Mouse (Mus musculus): ENCODE measurements around the gene Cryzl2. TPM values are rescaled to one million over a fixed set of nuclear protein-coding genes. Genes with fewer than 3 reads are reported as not detected.

Gene Cryzl2
- polyA plus RNA-seq, 1 experiment from 2014 or later = 10.3 TPM

DNA sequence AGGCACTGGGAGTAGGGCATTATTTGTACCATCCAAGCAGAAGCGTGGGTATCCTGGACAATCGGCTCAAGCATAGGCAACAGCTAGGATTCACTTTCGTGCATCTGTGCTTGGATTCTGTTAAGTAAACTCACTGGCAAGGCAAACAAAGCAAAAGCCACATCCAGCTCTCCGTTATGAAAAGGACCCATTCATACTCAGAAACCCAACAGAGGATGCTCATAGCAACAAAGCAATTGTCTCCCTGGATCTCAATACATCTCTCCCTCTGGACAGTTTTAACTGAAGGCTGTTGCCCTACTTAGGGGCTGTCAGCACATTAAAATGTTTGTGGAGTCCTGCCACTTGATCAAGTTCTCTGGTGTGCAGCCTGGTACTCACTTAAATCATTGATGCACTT is 11.2 kb upstream of the Cryzl2 start:
- H3K4me3 ChIP-seq (ENCODE audit: low read depth, low read length) = no peak overlapping the region
- H3K9me3 ChIP-seq (replicated peaks; ENCODE audit: control insufficient read depth, low read length) = no peaks in the 10 kb centered on the region
- H3K27me3 ChIP-seq (ENCODE audit: control insufficient read depth, insufficient read depth, low read depth, low read length) = no peaks in the 10 kb centered on the region; the same call in 1 of the 2 replicates
- ATAC-seq (ENCODE audit: low read depth) = no peak
- H3K4me1 ChIP-seq (ENCODE audit: control insufficient read depth, low read depth, low read length) = peaks cover 6% of the 10 kb centered on the region
- H3K36me3 ChIP-seq (ENCODE audit: control insufficient read depth, insufficient read depth) = no peaks in the 10 kb centered on the region
- H3K27ac ChIP-seq (ENCODE audit: low read length) = no peak overlapping the region
- no peak overlapping the region for H3K4me2 ChIP-seq (ENCODE audit: low read depth, low read length)
- H3K9ac ChIP-seq (ENCODE audit: low read depth, low read length) = no peak overlapping the region
- whole genome bisulfite sequencing (ENCODE audit: insufficient replicate concordance) = 64% methylated on average over 4 of the region's 4 CpGs

DNA sequence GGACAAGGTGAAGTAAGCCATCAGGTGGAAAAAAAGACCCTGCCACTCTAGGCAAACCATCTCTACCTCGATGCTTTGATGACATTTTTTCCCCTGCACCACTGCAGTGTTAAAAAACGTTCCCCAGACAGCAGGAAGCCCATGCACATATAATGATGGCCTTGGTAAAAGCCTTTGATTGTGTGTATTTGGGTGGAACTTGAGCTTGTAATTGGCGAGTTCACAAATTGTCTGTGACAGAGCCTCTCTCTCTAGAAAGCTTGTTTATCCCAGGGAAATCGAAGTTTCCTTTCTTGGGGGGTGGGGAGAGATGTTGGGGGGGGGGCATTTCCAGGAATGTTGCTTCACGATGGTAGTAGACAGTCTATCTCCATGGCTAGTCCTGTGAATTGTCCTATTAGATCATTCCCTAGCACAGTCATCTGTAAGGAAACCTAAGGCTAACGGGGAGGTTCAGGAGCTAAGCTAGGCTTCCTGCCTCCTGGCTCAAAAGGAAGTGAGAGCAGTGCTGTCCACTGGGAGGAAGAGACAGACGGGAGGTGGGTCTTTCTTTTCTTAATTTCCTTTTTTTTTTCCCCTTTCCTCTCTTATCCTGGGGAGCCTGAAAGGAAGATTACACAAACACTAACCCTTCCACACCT is 10.1 kb upstream of the Cryzl2 start:
- Histone ChIP-seq H3K4me2 (ENCODE audit: low read depth, low read length) (no peak overlapping the region), H3K9ac (ENCODE audit: low read depth, low read length) (no peak overlapping the region), H3K4me1 (ENCODE audit: control insufficient read depth, low read depth, low read length) (peaks cover 6% of the 10 kb centered on the region), H3K27ac (ENCODE audit: low read length) (no peak overlapping the region), H3K36me3 (ENCODE audit: control insufficient read depth, insufficient read depth) (no peaks in the 10 kb centered on the region), H3K4me3 (ENCODE audit: low read depth, low read length) (no peak overlapping the region), H3K27me3 (ENCODE audit: control insufficient read depth, insufficient read depth, low read depth, low read length) (no peaks in the 10 kb centered on the region; the same call in 1 of the 2 replicates), H3K9me3 (replicated peaks; ENCODE audit: control insufficient read depth, low read length) (no peaks in the 10 kb centered on the region)
- ATAC-seq (ENCODE audit: low read depth) = no peak
- 25% methylated on average over 7 of the region's 7 CpGs for WGBS (ENCODE audit: insufficient replicate concordance)

DNA sequence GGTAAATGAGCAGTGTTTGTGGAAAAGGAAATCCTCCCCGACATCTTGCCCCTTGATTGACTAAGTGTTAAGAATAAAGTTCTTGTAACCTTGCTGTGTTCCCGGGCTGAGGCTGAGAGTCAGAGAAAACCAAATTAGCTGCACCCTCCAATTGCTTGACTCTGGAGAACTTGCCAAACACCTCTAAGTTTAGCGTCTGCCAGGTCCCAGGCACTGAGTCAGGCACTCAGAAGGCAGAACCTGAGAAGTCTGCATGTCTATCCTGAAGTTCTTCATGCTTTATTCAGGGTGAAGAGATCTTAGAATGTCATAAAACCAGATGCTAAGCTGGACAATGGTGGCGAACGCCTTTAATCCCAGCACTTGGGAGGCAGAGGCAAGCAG is 9.6 kb upstream of the Cryzl2 start:
- Histone ChIP-seq H3K4me1 (ENCODE audit: control insufficient read depth, low read depth, low read length) (peaks cover 6% of the 10 kb centered on the region), H3K9me3 (replicated peaks; ENCODE audit: control insufficient read depth, low read length) (no peaks in the 10 kb centered on the region), H3K27me3 (ENCODE audit: control insufficient read depth, insufficient read depth, low read depth, low read length) (no peaks in the 10 kb centered on the region; the same call in 1 of the 2 replicates), H3K4me3 (ENCODE audit: low read depth, low read length) (no peak overlapping the region), H3K36me3 (ENCODE audit: control insufficient read depth, insufficient read depth) (no peaks in the 10 kb centered on the region), H3K27ac (ENCODE audit: low read length) (no peak overlapping the region), H3K4me2 (ENCODE audit: low read depth, low read length) (no peak overlapping the region), H3K9ac (ENCODE audit: low read depth, low read length) (no peak overlapping the region)
- WGBS (ENCODE audit: insufficient replicate concordance) = 47% methylated on average over 5 of the region's 5 CpGs
- ATAC-seq (ENCODE audit: low read depth) = no peak

DNA sequence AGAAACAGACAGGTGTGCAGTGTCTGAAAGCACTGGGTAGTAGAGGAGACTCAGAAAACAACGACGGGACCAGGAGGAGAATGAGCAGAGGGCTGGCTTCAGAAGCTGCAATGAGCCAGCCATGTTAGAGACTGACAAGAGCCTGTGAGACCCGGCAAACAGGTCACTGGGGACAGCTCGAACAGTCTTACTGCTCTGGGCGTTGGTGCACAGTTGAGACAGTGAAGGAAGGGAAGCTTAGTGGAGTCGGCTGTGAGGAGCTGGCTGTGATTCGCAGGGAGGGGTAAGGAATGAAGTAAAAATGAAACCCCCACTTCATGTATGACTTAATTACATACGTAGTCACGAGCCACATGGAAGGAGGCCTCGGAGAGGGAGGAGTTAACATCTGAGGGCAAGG is 8.8 kb upstream of the Cryzl2 start:
- Histone ChIP-seq H3K27me3 (ENCODE audit: control insufficient read depth, insufficient read depth, low read depth, low read length) (no peaks in the 10 kb centered on the region; the same call in 1 of the 2 replicates), H3K9me3 (replicated peaks; ENCODE audit: control insufficient read depth, low read length) (no peaks in the 10 kb centered on the region), H3K9ac (ENCODE audit: low read depth, low read length) (no peak overlapping the region), H3K4me1 (ENCODE audit: control insufficient read depth, low read depth, low read length) (peaks cover 6% of the 10 kb centered on the region), H3K36me3 (ENCODE audit: control insufficient read depth, insufficient read depth) (no peaks in the 10 kb centered on the region), H3K4me3 (ENCODE audit: low read depth, low read length) (no peak overlapping the region), H3K27ac (ENCODE audit: low read length) (no peak overlapping the region), H3K4me2 (ENCODE audit: low read depth, low read length) (peak overlapping the region; percentile 42)
- no peak; the same call in 1 of the 2 replicates for ATAC-seq (ENCODE audit: low read depth)
- 9% methylated on average over 10 of the region's 10 CpGs for WGBS (ENCODE audit: insufficient replicate concordance)

DNA sequence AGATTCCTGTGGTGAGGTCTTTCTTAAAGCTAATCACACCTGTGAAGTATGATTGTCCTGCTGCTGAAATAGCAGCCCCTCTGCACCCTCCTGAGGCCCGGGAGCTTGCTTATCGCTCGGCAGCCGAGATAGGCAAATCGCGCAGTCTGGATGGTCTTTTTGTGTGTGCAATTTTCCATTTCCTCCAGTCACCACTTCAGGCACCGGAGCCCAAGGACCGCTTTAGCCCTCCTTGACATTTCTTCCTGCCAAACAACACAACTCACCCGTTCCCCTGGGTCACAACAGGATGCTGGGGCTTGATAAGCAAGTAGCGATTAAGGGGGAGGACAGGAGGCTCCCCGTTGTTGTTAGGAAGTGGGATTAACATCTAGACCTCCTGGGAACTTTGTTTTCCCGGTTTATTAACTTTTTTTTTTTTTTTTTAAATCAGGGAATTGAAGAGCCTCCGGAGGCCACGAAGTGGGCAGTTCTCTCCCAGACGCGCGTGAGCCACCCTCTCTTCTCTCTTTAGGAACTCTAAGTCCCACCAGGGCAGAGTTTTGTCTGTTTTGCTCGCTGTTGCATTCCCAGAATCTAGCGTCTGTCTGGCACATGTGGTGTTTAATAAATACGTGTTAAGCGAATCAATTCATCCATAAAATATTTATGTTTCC is 8.3 kb upstream of the Cryzl2 start:
- peak; percentile 54 for ATAC-seq (ENCODE audit: low read depth)
- Histone ChIP-seq H3K36me3 (ENCODE audit: control insufficient read depth, insufficient read depth) (no peaks in the 10 kb centered on the region), H3K4me1 (ENCODE audit: control insufficient read depth, low read depth, low read length) (peaks cover 6% of the 10 kb centered on the region), H3K4me3 (ENCODE audit: low read depth, low read length) (no peak overlapping the region), H3K9ac (ENCODE audit: low read depth, low read length) (no peak overlapping the region), H3K27me3 (ENCODE audit: control insufficient read depth, insufficient read depth, low read depth, low read length) (no peaks in the 10 kb centered on the region; the same call in 1 of the 2 replicates), H3K27ac (ENCODE audit: low read length) (no peak overlapping the region), H3K4me2 (ENCODE audit: low read depth, low read length) (peak overlapping the region; percentile 42), H3K9me3 (replicated peaks; ENCODE audit: control insufficient read depth, low read length) (no peaks in the 10 kb centered on the region)
- whole genome bisulfite sequencing (ENCODE audit: insufficient replicate concordance) = 10% methylated on average over 21 of the region's 21 CpGs

DNA sequence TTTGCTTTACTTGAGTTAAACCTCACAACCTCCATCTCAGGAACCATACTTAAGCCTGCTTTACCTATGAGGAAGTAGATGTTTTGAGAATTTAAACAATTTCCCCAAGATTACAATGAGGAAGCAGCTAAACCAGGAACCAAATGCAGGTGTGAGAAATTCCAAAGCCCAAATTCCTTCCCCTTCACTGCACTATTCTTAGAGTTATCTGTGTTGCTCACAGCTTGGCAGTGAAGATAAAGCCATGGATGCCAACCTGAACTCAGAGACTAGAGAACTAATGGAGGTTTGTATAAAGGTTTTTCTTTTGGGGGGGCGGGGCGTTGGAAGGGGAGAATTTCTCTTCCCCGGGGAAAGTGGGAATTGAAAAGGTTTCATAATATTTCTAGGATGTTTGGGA is 6.1 kb upstream of the Cryzl2 start:
- H3K9me3 ChIP-seq (replicated peaks; ENCODE audit: control insufficient read depth, low read length) = no peaks in the 10 kb centered on the region
- H3K27ac ChIP-seq (ENCODE audit: low read length) = no peak overlapping the region
- H3K9ac ChIP-seq (ENCODE audit: low read depth, low read length) = no peak overlapping the region
- no peak overlapping the region for H3K4me3 ChIP-seq (ENCODE audit: low read depth, low read length)
- 75% methylated on average over 3 of the region's 3 CpGs for WGBS (ENCODE audit: insufficient replicate concordance)
- H3K4me2 ChIP-seq (ENCODE audit: low read depth, low read length) = no peak overlapping the region
- H3K27me3 ChIP-seq (ENCODE audit: control insufficient read depth, insufficient read depth, low read depth, low read length) = no peaks in the 10 kb centered on the region; the same call in 1 of the 2 replicates
- H3K36me3 ChIP-seq (ENCODE audit: control insufficient read depth, insufficient read depth) = no peaks in the 10 kb centered on the region
- peaks cover 6% of the 10 kb centered on the region for H3K4me1 ChIP-seq (ENCODE audit: control insufficient read depth, low read depth, low read length)
- no peak for ATAC-seq (ENCODE audit: low read depth)

DNA sequence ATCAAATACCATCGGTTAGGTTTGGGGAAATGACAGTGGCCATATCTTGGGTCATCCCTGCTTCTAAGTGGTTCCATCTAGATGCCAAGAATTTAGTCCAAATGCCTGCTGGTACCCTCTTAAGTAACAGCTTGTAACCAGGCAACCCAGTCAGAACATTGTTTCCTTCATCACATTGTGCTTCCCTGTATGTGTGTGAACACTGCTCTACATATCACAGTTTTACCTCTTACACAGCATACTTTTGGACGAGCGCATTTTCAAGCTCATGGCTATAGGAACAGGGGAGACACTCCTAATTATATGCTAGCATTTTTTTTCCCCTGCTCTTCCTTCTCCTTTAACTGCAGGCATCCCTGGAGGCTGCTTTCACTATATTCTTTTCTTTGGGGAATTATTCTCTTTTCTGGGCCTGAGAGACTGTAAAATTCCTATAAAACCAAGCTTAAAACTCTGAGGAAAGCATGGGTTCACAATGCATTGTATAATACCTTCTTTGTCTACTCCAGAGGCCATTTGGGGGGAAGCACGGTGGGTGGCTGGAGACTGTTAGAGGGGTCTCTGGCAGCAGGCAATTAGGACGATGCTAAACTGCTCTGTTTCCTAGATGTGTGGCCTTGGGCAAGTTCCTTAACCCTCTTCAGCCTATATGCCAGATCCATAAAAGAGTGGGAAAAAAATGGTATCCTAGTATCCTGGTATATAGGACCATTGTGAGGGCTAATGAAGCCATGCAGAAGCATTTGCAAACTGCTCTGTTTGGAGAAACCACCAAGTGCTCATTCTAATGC is 5.4 kb upstream of the Cryzl2 start:
- Histone ChIP-seq H3K27me3 (ENCODE audit: control insufficient read depth, insufficient read depth, low read depth, low read length) (no peaks in the 10 kb centered on the region; the same call in 1 of the 2 replicates), H3K9me3 (replicated peaks; ENCODE audit: control insufficient read depth, low read length) (no peaks in the 10 kb centered on the region), H3K4me3 (ENCODE audit: low read depth, low read length) (no peak overlapping the region), H3K4me1 (ENCODE audit: control insufficient read depth, low read depth, low read length) (peaks cover 6% of the 10 kb centered on the region), H3K4me2 (ENCODE audit: low read depth, low read length) (no peak overlapping the region), H3K27ac (ENCODE audit: low read length) (no peak overlapping the region), H3K9ac (ENCODE audit: low read depth, low read length) (no peak overlapping the region), H3K36me3 (ENCODE audit: control insufficient read depth, insufficient read depth) (no peaks in the 10 kb centered on the region)
- no peak for ATAC-seq (ENCODE audit: low read depth)
- 72% methylated on average over 5 of the region's 5 CpGs for whole genome bisulfite sequencing (ENCODE audit: insufficient replicate concordance)

DNA sequence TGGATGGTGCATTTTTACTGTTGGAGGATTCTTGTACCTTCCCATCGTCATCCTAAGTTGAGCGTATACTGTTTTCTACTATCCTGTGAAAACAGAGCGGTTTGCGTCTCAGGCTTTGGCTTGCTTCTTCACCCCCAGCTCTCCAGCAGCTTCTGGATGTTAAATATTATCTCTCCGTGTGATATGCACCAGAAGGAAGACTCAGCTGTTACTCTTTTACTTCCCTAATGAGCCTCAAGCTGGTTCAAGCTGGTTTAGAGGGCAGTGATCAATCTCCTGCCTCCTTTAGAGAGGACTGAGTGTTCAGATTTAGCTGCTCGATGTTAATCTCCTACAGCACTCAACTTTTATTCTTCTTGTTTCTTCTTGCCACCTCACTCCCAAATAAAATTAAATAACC is 3.5 kb upstream of the Cryzl2 start:
- 65% methylated on average over 6 of the region's 6 CpGs for WGBS (ENCODE audit: insufficient replicate concordance)
- Histone ChIP-seq H3K4me2 (ENCODE audit: low read depth, low read length) (no peak overlapping the region), H3K9ac (ENCODE audit: low read depth, low read length) (no peak overlapping the region), H3K27me3 (ENCODE audit: control insufficient read depth, insufficient read depth, low read depth, low read length) (no peaks in the 10 kb centered on the region; the same call in 1 of the 2 replicates), H3K36me3 (ENCODE audit: control insufficient read depth, insufficient read depth) (no peaks in the 10 kb centered on the region), H3K4me3 (ENCODE audit: low read depth, low read length) (no peak overlapping the region), H3K9me3 (replicated peaks; ENCODE audit: control insufficient read depth, low read length) (no peaks in the 10 kb centered on the region), H3K4me1 (ENCODE audit: control insufficient read depth, low read depth, low read length) (peaks cover under 1% of the 10 kb centered on the region), H3K27ac (ENCODE audit: low read length) (no peak overlapping the region)
- no peak for ATAC-seq (ENCODE audit: low read depth)

DNA sequence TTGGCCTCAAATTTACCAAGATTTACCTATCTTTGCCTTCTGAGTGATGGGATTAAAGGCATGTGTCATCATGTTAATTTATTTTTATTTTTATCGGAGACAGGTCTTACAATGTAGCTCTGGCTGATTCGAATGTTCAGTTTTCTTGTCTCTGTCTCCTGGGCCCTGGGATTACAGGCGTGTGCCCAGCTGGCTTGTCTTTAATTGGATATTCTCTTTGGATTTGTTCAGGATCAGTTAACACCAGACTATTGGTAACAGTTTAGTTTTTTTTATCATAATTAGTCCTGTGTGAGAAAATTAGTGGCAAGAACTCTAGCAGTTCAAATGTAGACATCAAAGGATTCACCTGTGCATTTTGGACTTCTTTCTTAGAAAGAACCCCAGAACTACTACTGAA is 588 bp upstream of the Cryzl2 start:
- no peaks in the 10 kb centered on the region for H3K9me3 ChIP-seq (replicated peaks; ENCODE audit: control insufficient read depth, low read length)
- no peak overlapping the region for H3K4me2 ChIP-seq (ENCODE audit: low read depth, low read length)
- no peak overlapping the region for H3K27ac ChIP-seq (ENCODE audit: low read length)
- no peaks in the 10 kb centered on the region for H3K36me3 ChIP-seq (ENCODE audit: control insufficient read depth, insufficient read depth)
- H3K27me3 ChIP-seq (ENCODE audit: control insufficient read depth, insufficient read depth, low read depth, low read length) = no peaks in the 10 kb centered on the region
- no peak for ATAC-seq (ENCODE audit: low read depth)
- no peaks in the 10 kb centered on the region; the same call in none of the 2 replicates for H3K4me1 ChIP-seq (ENCODE audit: control insufficient read depth, low read depth, low read length)
- WGBS (ENCODE audit: insufficient replicate concordance) = 69% methylated on average over 3 of the region's 3 CpGs
- H3K9ac ChIP-seq (ENCODE audit: low read depth, low read length) = no peak overlapping the region
- H3K4me3 ChIP-seq (ENCODE audit: low read depth, low read length) = no peak overlapping the region
